Mouse (Mus musculus) neural tube, embryonic 11.5 days (tissue): ENCODE measurements around the gene Scfd1. TPM values are rescaled to one million over a fixed set of nuclear protein-coding genes. Genes with fewer than 3 reads are reported as not detected.

Experiments
- ATAC-seq: fragments of 200-750 bp; cut with Nextera tagmentation; 2 replicates; pipeline ENCODE4 v1.8.0; 2017; ENCODE audit warnings: moderate number of reproducible peaks, mild to moderate bottlenecking, moderate TSS enrichment, moderate library complexity; ENCODE audit not compliant: insufficient read depth, low FRiP score, low TSS enrichment
- DNase-seq: peaks from one replicate; pipeline ENCODE4 v3.0.0-alpha.2; 2015; ENCODE audit warnings: low spot score
- H3K27ac ChIP-seq: fragments of 300-500 bp; sonication (generic); 2 replicates; pipeline ENCODE4 v1.5.1; 2014; ENCODE audit warnings: low read depth, mild to moderate bottlenecking, low read length
- H3K27me3 ChIP-seq: fragments of 300-500 bp; sonication (generic); 2 replicates; pipeline ENCODE4 v1.6.1; 2014; ENCODE audit warnings: mild to moderate bottlenecking, low read length, mixed read lengths; ENCODE audit not compliant: control insufficient read depth, insufficient read depth
- H3K36me3 ChIP-seq: fragments of 300-500 bp; sonication (generic); 2 replicates; pipeline ENCODE4 v1.6.1; 2014; ENCODE audit warnings: mild to moderate bottlenecking, low read length, moderate library complexity, mixed read lengths; ENCODE audit not compliant: control insufficient read depth, insufficient read depth
- H3K4me1 ChIP-seq: fragments of 300-500 bp; sonication (generic); 2 replicates; pipeline ENCODE4 v1.6.1; 2014; ENCODE audit warnings: low read length, mixed read lengths; ENCODE audit not compliant: control insufficient read depth, insufficient read depth
- H3K4me2 ChIP-seq: fragments of 300-500 bp; sonication (generic); 2 replicates; pipeline ENCODE4 v1.6.1; 2014; ENCODE audit warnings: low read depth, mild to moderate bottlenecking, moderate library complexity
- H3K4me3 ChIP-seq: fragments of 300-500 bp; sonication (generic); 2 replicates; pipeline ENCODE4 v1.5.1; 2014; ENCODE audit warnings: low read depth, low read length
- H3K9ac ChIP-seq: fragments of 300-500 bp; sonication (generic); 2 replicates; pipeline ENCODE4 v1.6.1; 2014; ENCODE audit warnings: mild to moderate bottlenecking, low read length
- H3K9me3 ChIP-seq: fragments of 300-500 bp; sonication (generic); 2 replicates; pipeline ENCODE4 v1.6.1; 2016; ENCODE audit warnings: low read length; ENCODE audit not compliant: control insufficient read depth
- WGBS: fragments of 180-500 bp; shearing (Covaris S2); extraction: QIAGEN DNeasy Blood & Tissue Kit; methylation state at CpG from one replicate; pipeline ENCODE4 v1.1.7; 2014; 5-methylcytosine and 5-hydroxymethylcytosine counted together
- polyA plus RNA-seq: library from polyadenylated mRNA; unstranded; fragments of >200 nt; fragmentation: Nextera tagmentation; extraction: Ambion mirVana; gene quantifications from 2 replicates; pipeline ENCODE4 v1.2.1, GENCODE M21; 2014

Gene Scfd1
- polyA plus RNA-seq = 78.5 and 79.4 TPM in 2 replicates

GRCm38 (mm10) chr12:51377003-51377887, at the start of gene Scfd1:
Scfd1 (plus strand) TSS chr12:51377510.
- H3K9me3 ChIP-seq = no peaks in the 10 kb centered on the region
- peak; percentile 96 for DNase-seq
- peak within 1 kb of the TSS; percentile 58 for H3K4me2 ChIP-seq
- H3K9ac ChIP-seq = peak within 1 kb of the TSS; percentile 81
- no peaks in the 10 kb centered on the region for H3K36me3 ChIP-seq
- no peaks in the 10 kb centered on the region for H3K27me3 ChIP-seq
- H3K27ac ChIP-seq = peak within 1 kb of the TSS; percentile 51
- peak; percentile 100 for ATAC-seq
- H3K4me1 ChIP-seq = no peaks in the 10 kb centered on the region
- peak within 1 kb of the TSS; percentile 70 for H3K4me3 ChIP-seq
- WGBS = 1% methylated on average over 34 of the region's 34 CpGs

- ATAC-seq (no peak), DNase-seq (no peak)
- WGBS = 86% methylated on average over 1 of the region's 1 CpGs
- H3K27ac ChIP-seq = no peak overlapping the region
- no peaks in the 10 kb centered on the region for H3K27me3 ChIP-seq
- no peak overlapping the region for H3K4me3 ChIP-seq
- H3K36me3 ChIP-seq = no peaks in the 10 kb centered on the region
- H3K4me1 ChIP-seq = no peaks in the 10 kb centered on the region
- H3K9me3 ChIP-seq = no peaks in the 10 kb centered on the region
- no peak overlapping the region for H3K4me2 ChIP-seq
- H3K9ac ChIP-seq = no peak overlapping the region
Measured at GRCm38 (mm10) chr12:51337014-51337413, 40.3 kb upstream of the Scfd1 start.

GRCm38 (mm10) chr12:51346121-51346520, 31.2 kb upstream of the Scfd1 start:
- Histone ChIP-seq H3K36me3 (no peaks in the 10 kb centered on the region), H3K9ac (no peak overlapping the region), H3K4me2 (no peak overlapping the region), H3K9me3 (no peaks in the 10 kb centered on the region), H3K4me1 (no peaks in the 10 kb centered on the region; the same call in 1 of the 2 replicates), H3K27me3 (no peaks in the 10 kb centered on the region), H3K4me3 (no peak overlapping the region), H3K27ac (no peak overlapping the region)
- DNase-seq (no peak), ATAC-seq (no peak)
- 38% methylated on average over 4 of the region's 4 CpGs for WGBS

GRCm38 (mm10) chr12:51347988-51348697, 29.2 kb upstream of the Scfd1 start, which contains the start of gene G2e3:
G2e3 (plus strand) TSS chr12:51348061.
- Histone ChIP-seq H3K27ac (peak within 1 kb of the TSS; percentile 95), H3K9ac (peak within 1 kb of the TSS; percentile 85), H3K4me2 (peak within 1 kb of the TSS; percentile 50), H3K9me3 (no peaks in the 10 kb centered on the region), H3K36me3 (peaks cover 2% of the 10 kb centered on the region; the same call in 1 of the 2 replicates), H3K27me3 (no peaks in the 10 kb centered on the region), H3K4me1 (no peaks in the 10 kb centered on the region; the same call in 1 of the 2 replicates), H3K4me3 (peak within 1 kb of the TSS; percentile 68)
- peak; percentile 95 for DNase-seq
- under 1% methylated on average over 70 of the region's 70 CpGs for WGBS
- peak; percentile 96 for ATAC-seq

GRCm38 (mm10) chr12:51348698-51348998, 28.7 kb upstream of the Scfd1 start:
- ATAC-seq (peak; percentile 66), DNase-seq (no peak)
- Histone ChIP-seq H3K27ac (peak overlapping the region; percentile 95), H3K9me3 (no peaks in the 10 kb centered on the region), H3K4me2 (peak overlapping the region; percentile 50), H3K36me3 (peaks cover 3% of the 10 kb centered on the region; the same call in 1 of the 2 replicates), H3K27me3 (no peaks in the 10 kb centered on the region), H3K4me3 (peak overlapping the region; percentile 68), H3K4me1 (no peaks in the 10 kb centered on the region; the same call in 1 of the 2 replicates), H3K9ac (peak overlapping the region; percentile 85)
- WGBS = under 1% methylated on average over 10 of the region's 10 CpGs

- H3K36me3 ChIP-seq = peaks cover 16% of the 10 kb centered on the region
- DNase-seq (no peak), ATAC-seq (no peak)
- H3K4me1 ChIP-seq = no peaks in the 10 kb centered on the region; the same call in 1 of the 2 replicates
- no peak overlapping the region for H3K4me2 ChIP-seq
- H3K9me3 ChIP-seq = no peaks in the 10 kb centered on the region
- H3K27ac ChIP-seq = no peak overlapping the region
- no peak overlapping the region for H3K9ac ChIP-seq
- 93% methylated on average over 8 of the region's 8 CpGs for WGBS
- no peak overlapping the region for H3K4me3 ChIP-seq
- no peaks in the 10 kb centered on the region for H3K27me3 ChIP-seq
Measured at GRCm38 (mm10) chr12:51355296-51355695, 22.0 kb upstream of the Scfd1 start.

- DNase-seq = no peak
- no peak overlapping the region for H3K4me3 ChIP-seq
- H3K4me2 ChIP-seq = no peak overlapping the region
- H3K4me1 ChIP-seq = no peaks in the 10 kb centered on the region
- ATAC-seq = no peak
- H3K9ac ChIP-seq = no peak overlapping the region
- H3K36me3 ChIP-seq = peaks cover 19% of the 10 kb centered on the region
- H3K9me3 ChIP-seq = no peaks in the 10 kb centered on the region
- H3K27ac ChIP-seq = no peak overlapping the region
- H3K27me3 ChIP-seq = no peaks in the 10 kb centered on the region
Measured at GRCm38 (mm10) chr12:51361294-51361693, 16.0 kb upstream of the Scfd1 start.

GRCm38 (mm10) chr12:51362898-51363297, 14.4 kb upstream of the Scfd1 start:
- Histone ChIP-seq H3K4me2 (no peak overlapping the region), H3K4me1 (no peaks in the 10 kb centered on the region), H3K9ac (no peak overlapping the region), H3K27ac (no peak overlapping the region), H3K36me3 (peaks cover 20% of the 10 kb centered on the region), H3K4me3 (no peak overlapping the region), H3K27me3 (no peaks in the 10 kb centered on the region), H3K9me3 (no peaks in the 10 kb centered on the region)
- ATAC-seq = no peak
- whole genome bisulfite sequencing = 100% methylated on average over 1 of the region's 1 CpGs
- DNase-seq = no peak
